Mouse (Mus musculus): ENCODE measurements at regions not wholly inside any gene's neighbourhood (a gene's known extent, or its start where the extent isn't known, plus 50 kb on each side); places are given as distances from the start of the nearest gene placed in this dataset.

GRCm38 (mm10) chr10:51416723-51417122, 63.7 kb upstream of the Gm49339 start:
- TF ChIP-seq CTCF (IDR thresholded peaks at IDR 0.05), result no peak
- no peak for TF ChIP-seq POLR2A (IDR thresholded peaks at IDR 0.05; ENCODE audit: insufficient read depth, low read depth, low read length)

Measured in heart, adult 2 months (tissue).